Mouse (Mus musculus) hindbrain, embryonic 15.5 days (tissue): ENCODE data around the gene Gins2. TPM values are rescaled to one million over a fixed set of nuclear protein-coding genes. Genes with fewer than 3 reads are reported as not detected.

Experiments used
- ATAC-seq: fragments of 200-750 bp; cut with Nextera tagmentation; 2 replicates; pipeline ENCODE4 v1.8.0; 2017; ENCODE audit warnings: low read depth, moderate number of reproducible peaks, moderate TSS enrichment; ENCODE audit not compliant: low FRiP score
- H3K27ac ChIP-seq: fragments of 300-500 bp; sonication (generic); replicated peaks from 2 replicates; pipeline ENCODE4 v1.5.1; 2015; ENCODE audit warnings: mild to moderate bottlenecking, inconsistent platforms
- H3K27me3 ChIP-seq: fragments of 300-500 bp; sonication (generic); 2 replicates; pipeline ENCODE4 v1.6.1; 2015; ENCODE audit warnings: control low read depth, inconsistent platforms
- H3K36me3 ChIP-seq: fragments of 300-500 bp; sonication (generic); 2 replicates; pipeline ENCODE4 v1.6.1; 2015; ENCODE audit warnings: control low read depth, inconsistent platforms
- H3K4me1 ChIP-seq: fragments of 300-500 bp; sonication (generic); replicated peaks from 2 replicates; pipeline ENCODE4 v1.6.1; 2015; ENCODE audit warnings: control low read depth, inconsistent platforms
- H3K4me2 ChIP-seq: fragments of 300-500 bp; sonication (generic); 2 replicates; pipeline ENCODE4 v1.6.1; 2015; ENCODE audit warnings: moderate library complexity, mild to moderate bottlenecking, inconsistent platforms
- H3K4me3 ChIP-seq: fragments of 300-500 bp; sonication (generic); 2 replicates; pipeline ENCODE4 v1.5.1; 2015; ENCODE audit warnings: mild to moderate bottlenecking, inconsistent platforms
- H3K9ac ChIP-seq: fragments of 300-500 bp; sonication (generic); 2 replicates; pipeline ENCODE4 v1.6.1; 2015; ENCODE audit warnings: inconsistent platforms
- H3K9me3 ChIP-seq: fragments of 300-500 bp; sonication (generic); 2 replicates; pipeline ENCODE4 v1.6.1; 2016; ENCODE audit warnings: control low read depth, inconsistent platforms
- WGBS: fragments of 180-500 bp; shearing (Covaris S2); methylation state at CpG from one replicate; pipeline ENCODE4 v1.1.7; 2015; 5-methylcytosine and 5-hydroxymethylcytosine counted together
- polyA plus RNA-seq: library from polyadenylated mRNA; unstranded; fragments of >200 nt; fragmentation: Nextera tagmentation; extraction: Ambion mirVana; gene quantifications from 2 replicates; pipeline ENCODE4 v1.2.1, GENCODE M21; 2015

Gene Gins2
- polyA plus RNA-seq, 1 experiment from 2014 or later = 19.0 TPM

DNA sequence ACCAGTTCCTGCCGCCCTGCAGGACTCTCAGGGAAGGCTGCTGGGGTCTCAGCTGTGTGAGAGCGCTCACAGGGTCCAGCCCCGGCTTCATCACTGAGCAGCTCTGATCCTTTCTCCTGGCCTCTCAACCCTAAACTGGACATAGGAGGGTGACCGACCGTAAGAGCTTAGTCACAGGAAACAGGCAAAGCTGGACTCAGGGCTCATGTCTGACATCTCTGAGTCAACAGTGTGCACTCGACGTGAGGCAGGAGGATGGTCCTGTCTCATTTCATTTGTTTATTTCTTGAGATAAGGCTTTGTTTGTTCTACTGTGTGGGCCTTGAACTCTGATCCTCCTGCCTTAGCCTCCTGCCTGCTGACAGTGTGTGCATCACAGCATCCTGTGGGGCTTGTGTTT, 31.3 kb upstream of the Gins2 start:
- ATAC-seq = no peak
- no peak overlapping the region for H3K4me2 ChIP-seq
- no peaks in the 10 kb centered on the region for H3K36me3 ChIP-seq
- H3K27me3 ChIP-seq = no peaks in the 10 kb centered on the region
- H3K27ac ChIP-seq = no peak overlapping the region
- H3K4me1 ChIP-seq = peaks cover 18% of the 10 kb centered on the region
- 54% methylated on average over 7 of the region's 7 CpGs for WGBS
- H3K9ac ChIP-seq = no peak overlapping the region
- H3K9me3 ChIP-seq = no peaks in the 10 kb centered on the region
- no peak overlapping the region for H3K4me3 ChIP-seq

DNA sequence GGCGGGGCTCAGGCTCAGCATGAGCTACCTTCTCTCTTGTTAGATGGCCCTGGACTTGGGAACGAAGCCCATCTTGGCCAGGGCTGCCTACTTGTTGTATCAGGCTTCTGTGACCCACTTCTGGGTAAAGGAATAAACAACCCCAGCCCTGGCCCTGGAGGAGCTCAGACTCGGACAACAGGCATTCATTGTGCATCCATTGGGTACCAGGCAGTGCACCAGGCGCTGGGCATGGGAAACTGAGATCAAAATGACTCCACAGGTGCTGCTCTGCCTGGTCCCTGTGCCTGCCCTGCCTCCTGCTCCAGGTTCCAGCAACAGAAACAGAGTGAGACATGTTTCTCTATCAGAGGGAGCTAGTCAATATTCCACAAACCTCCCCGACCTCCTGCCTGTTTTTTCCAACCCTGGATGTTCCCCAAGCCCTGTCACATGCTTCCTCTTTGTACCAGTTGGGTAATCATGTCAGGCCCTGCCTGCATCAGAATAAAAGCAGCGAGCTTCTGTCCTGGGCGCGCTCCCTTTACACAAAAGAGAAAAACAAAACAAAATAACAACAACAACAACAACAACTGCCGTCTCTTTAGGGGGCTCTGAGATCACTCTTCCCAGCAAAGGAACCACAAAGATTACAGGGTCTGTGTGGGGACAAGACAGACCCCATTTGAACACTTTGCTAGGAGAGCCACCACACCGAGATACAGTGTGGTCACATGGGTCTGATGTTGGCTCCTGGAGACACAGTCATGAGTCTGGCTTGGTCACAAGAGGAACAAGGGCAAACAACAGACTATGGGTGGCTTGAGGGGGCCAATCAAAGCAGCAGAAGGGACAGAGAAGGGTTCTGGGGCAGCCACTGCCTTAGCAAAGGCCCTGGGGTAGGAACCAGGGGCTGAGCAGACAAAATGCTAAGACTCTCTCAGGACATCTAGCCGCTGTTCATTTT, 30.4 kb upstream of the Gins2 start:
- no peak overlapping the region for H3K4me3 ChIP-seq
- no peaks in the 10 kb centered on the region for H3K27me3 ChIP-seq
- H3K36me3 ChIP-seq = no peaks in the 10 kb centered on the region
- H3K9ac ChIP-seq = no peak overlapping the region
- no peak overlapping the region for H3K4me2 ChIP-seq
- H3K9me3 ChIP-seq = no peaks in the 10 kb centered on the region
- ATAC-seq = no peak
- H3K4me1 ChIP-seq = peaks cover 18% of the 10 kb centered on the region
- H3K27ac ChIP-seq = no peak overlapping the region
- 76% methylated on average over 11 of the region's 11 CpGs for WGBS

DNA sequence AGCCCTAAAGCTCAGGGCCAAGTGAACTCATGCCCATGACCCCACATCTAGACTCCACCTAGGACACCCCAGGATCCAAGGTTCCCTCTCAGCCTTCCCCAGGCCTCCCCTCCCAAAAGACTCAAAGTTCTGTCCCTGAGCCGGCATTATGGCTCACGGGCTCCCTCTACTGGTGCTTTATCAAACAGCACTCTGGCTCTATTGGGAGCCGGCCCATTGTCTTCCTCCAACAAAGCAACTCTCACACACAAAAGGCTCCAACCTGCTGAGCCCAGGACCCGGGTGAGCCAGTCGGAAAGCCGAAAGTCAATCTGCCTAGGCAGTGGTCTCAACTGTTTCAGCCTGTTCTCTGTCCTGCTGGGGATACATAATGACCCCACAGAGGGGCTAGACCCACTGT, 29.0 kb upstream of the Gins2 start:
- H3K36me3 ChIP-seq = no peaks in the 10 kb centered on the region
- no peak overlapping the region for H3K4me3 ChIP-seq
- H3K9ac ChIP-seq = no peak overlapping the region
- peak overlapping the region; percentile 22; the same call in 1 of the 2 replicates for H3K4me2 ChIP-seq
- ATAC-seq = no peak
- H3K27me3 ChIP-seq = no peaks in the 10 kb centered on the region
- WGBS = 0% methylated on average over 6 of the region's 6 CpGs
- 0 out of 2 replicates have a peak overlapping the region, but pooled peaks have one; percentile 27 for H3K27ac ChIP-seq
- no peaks in the 10 kb centered on the region for H3K9me3 ChIP-seq
- H3K4me1 ChIP-seq = peaks cover 18% of the 10 kb centered on the region

DNA sequence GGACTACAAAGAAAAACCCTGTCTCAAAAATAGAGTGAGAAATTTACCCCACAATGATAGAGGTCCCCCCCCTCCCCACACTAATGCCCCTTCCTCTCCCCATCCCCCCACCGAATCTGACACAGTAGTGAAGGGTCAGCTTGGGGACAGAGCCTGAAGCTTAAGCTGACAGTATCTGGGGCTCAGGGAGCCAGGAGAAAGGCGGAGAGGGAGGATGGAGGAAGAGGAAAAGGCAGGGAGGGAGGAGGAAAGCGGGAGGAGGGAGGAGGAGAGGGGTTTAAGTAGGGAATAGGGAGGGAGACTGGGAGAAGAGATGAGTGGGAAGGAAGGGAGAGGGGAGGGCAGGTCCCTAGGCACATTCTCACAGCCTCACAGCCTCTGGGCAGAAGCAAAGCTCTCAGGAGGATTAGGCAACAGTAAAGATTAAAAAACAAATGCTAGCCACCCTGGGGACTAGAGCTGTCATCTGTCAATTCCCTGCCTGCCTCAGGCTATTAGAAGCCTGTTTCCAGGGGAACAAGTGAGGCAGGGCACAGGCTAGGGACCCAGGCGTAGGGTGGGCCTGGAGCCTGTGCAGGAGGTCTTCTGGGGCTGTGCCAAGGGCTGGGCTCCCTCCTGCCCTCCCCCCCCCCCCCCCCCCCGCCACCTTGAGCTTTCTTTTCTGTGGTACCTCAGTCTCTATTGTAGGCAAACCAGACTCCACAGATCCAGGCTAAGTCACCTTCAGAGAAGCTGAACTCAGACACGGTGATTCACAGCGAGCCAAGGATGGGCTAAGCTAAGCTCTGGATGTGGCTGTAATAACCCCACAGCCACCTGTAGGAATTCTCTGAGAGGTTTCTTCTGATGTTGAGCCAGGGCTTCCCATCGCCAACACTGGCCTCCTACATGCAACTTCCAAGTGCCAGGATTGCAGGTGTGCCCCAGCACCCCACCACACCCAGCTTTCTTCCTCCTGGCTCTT, 27.8 kb upstream of the Gins2 start:
- Histone ChIP-seq H3K27ac (peak overlapping the region; percentile 43; the same call in 1 of the 2 replicates), H3K9ac (no peak overlapping the region), H3K27me3 (no peaks in the 10 kb centered on the region), H3K4me2 (no peak overlapping the region), H3K4me3 (no peak overlapping the region), H3K9me3 (no peaks in the 10 kb centered on the region), H3K4me1 (peaks cover 18% of the 10 kb centered on the region), H3K36me3 (no peaks in the 10 kb centered on the region)
- WGBS = 21% methylated on average over 8 of the region's 8 CpGs
- ATAC-seq = peak; percentile 52; the same call in 1 of the 2 replicates

DNA sequence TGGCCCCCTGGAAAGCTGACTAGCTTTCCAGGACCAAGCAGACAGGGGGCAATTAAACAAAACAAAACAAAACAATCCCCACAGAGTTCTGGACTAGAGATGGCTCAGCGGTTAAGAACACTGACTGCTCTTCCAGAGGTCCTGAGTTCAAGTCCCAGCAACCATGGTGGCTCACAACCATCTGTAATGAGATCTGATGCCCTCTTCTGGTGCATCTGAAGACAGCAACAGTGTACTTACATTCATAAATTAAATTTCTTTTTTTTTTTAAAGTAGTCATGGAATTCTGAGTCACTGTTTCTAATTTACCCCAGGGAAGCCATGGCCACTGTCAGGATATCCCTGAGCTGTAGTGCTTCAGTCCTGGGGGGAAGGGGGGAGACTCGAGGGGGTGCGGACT, 25.4 kb upstream of the Gins2 start:
- WGBS = 91% methylated on average over 3 of the region's 3 CpGs
- Histone ChIP-seq H3K9ac (no peak overlapping the region), H3K4me1 (peaks cover 18% of the 10 kb centered on the region), H3K9me3 (no peaks in the 10 kb centered on the region), H3K27ac (no peak overlapping the region), H3K36me3 (no peaks in the 10 kb centered on the region), H3K4me2 (no peak overlapping the region), H3K4me3 (no peak overlapping the region), H3K27me3 (no peaks in the 10 kb centered on the region)
- ATAC-seq = no peak

- Histone ChIP-seq H3K36me3 (no peaks in the 10 kb centered on the region), H3K4me1 (no peaks in the 10 kb centered on the region), H3K9me3 (no peaks in the 10 kb centered on the region), H3K9ac (no peak overlapping the region), H3K4me2 (no peak overlapping the region), H3K27me3 (no peaks in the 10 kb centered on the region), H3K4me3 (no peak overlapping the region), H3K27ac (no peak overlapping the region)
- 82% methylated on average over 6 of the region's 6 CpGs for WGBS
- ATAC-seq = no peak
Observed at GRCm38 (mm10) chr8:120610824-120611223, 21.7 kb upstream of the Gins2 start.

GRCm38 (mm10) chr8:120607885-120608284, 18.8 kb upstream of the Gins2 start:
- 10% methylated on average over 7 of the region's 7 CpGs for WGBS
- H3K4me1 ChIP-seq = peaks cover 2% of the 10 kb centered on the region; the same call in 1 of the 2 replicates
- no peaks in the 10 kb centered on the region for H3K36me3 ChIP-seq
- H3K9me3 ChIP-seq = no peaks in the 10 kb centered on the region
- no peaks in the 10 kb centered on the region for H3K27me3 ChIP-seq
- no peak overlapping the region for H3K4me3 ChIP-seq
- no peak overlapping the region for H3K9ac ChIP-seq
- no peak overlapping the region for H3K4me2 ChIP-seq
- ATAC-seq = no peak; the same call in 1 of the 2 replicates
- no peak overlapping the region for H3K27ac ChIP-seq

DNA sequence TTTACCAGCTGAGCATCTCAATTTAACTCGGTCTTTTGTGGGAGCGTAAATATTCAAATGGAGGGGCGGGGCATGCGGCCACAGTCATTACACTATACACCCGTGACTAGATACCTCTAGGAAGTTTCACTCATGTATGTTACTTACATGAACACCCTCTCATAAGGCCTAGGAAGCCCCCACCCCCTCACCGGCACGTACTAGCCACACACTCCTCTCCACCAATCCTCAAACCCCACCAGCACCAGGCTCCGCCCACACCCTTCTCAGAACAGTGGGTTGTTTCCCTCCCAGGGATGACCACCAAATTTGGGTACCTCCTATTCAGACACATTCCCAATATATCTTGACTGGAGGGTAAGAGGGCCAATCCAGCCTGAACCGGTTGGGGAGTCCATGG, 18.4 kb upstream of the Gins2 start:
- 79% methylated on average over 9 of the region's 9 CpGs for WGBS
- Histone ChIP-seq H3K4me1 (peaks cover 6% of the 10 kb centered on the region; the same call in 1 of the 2 replicates), H3K36me3 (no peaks in the 10 kb centered on the region), H3K27me3 (no peaks in the 10 kb centered on the region), H3K4me3 (no peak overlapping the region), H3K9me3 (no peaks in the 10 kb centered on the region), H3K9ac (no peak overlapping the region), H3K27ac (no peak overlapping the region), H3K4me2 (no peak overlapping the region)
- no peak; the same call in 1 of the 2 replicates for ATAC-seq

DNA sequence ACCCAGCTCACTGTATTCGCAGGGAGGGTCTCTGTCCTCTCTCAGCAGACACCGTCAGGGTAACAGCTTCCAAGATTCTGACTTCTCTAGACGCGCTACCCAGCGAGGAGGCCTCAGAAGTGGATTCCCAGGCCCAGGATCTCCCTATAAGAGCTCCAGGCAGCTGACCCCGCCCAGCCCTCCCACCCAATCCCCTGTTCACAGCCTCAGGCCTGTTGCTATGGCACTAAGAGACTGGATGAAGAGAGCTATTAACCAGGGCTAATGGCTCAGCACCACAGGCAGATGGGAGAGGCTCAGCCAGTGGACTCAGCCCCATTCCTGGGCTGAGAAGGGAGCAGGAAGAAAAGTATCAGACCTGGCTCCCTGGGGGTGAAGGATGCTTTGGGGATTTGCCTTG, 13.6 kb upstream of the Gins2 start:
- peaks cover 12% of the 10 kb centered on the region for H3K4me1 ChIP-seq
- WGBS = 34% methylated on average over 6 of the region's 6 CpGs
- no peak overlapping the region for H3K4me3 ChIP-seq
- ATAC-seq = no peak
- H3K9ac ChIP-seq = peak overlapping the region; percentile 22; the same call in 1 of the 2 replicates
- H3K4me2 ChIP-seq = no peak overlapping the region
- H3K9me3 ChIP-seq = no peaks in the 10 kb centered on the region
- H3K27me3 ChIP-seq = no peaks in the 10 kb centered on the region
- H3K36me3 ChIP-seq = no peaks in the 10 kb centered on the region
- no peak overlapping the region for H3K27ac ChIP-seq

- Histone ChIP-seq H3K9me3 (no peaks in the 10 kb centered on the region), H3K4me3 (no peak overlapping the region), H3K36me3 (no peaks in the 10 kb centered on the region), H3K27ac (no peak overlapping the region), H3K9ac (no peak overlapping the region), H3K4me1 (peaks cover 12% of the 10 kb centered on the region), H3K27me3 (no peaks in the 10 kb centered on the region), H3K4me2 (no peak overlapping the region)
- ATAC-seq = no peak
- WGBS = 44% methylated on average over 7 of the region's 7 CpGs
Observed at GRCm38 (mm10) chr8:120599504-120599903, 10.4 kb upstream of the Gins2 start.

GRCm38 (mm10) chr8:120598579-120598978, 9.5 kb upstream of the Gins2 start:
- WGBS = 20% methylated on average over 24 of the region's 24 CpGs
- H3K9ac ChIP-seq = no peak overlapping the region
- H3K36me3 ChIP-seq = no peaks in the 10 kb centered on the region
- no peaks in the 10 kb centered on the region for H3K27me3 ChIP-seq
- H3K27ac ChIP-seq = no peak overlapping the region
- H3K9me3 ChIP-seq = no peaks in the 10 kb centered on the region
- H3K4me3 ChIP-seq = no peak overlapping the region
- H3K4me2 ChIP-seq = peak overlapping the region; percentile 22
- peak; percentile 75; the same call in 1 of the 2 replicates for ATAC-seq
- H3K4me1 ChIP-seq = peaks cover 12% of the 10 kb centered on the region

- Histone ChIP-seq H3K4me1 (peaks cover 4% of the 10 kb centered on the region), H3K27ac (no peak overlapping the region)
- WGBS = 10% methylated on average over 5 of the region's 5 CpGs
Observed at GRCm38 (mm10) chr8:120595963-120596362, 6.9 kb upstream of the Gins2 start.

More at GRCm38 (mm10) chr8:120595963-120596362, 6.9 kb upstream of the Gins2 start:
- Histone ChIP-seq H3K4me2 (no peak overlapping the region), H3K4me3 (no peak overlapping the region), H3K36me3 (no peaks in the 10 kb centered on the region), H3K27me3 (no peaks in the 10 kb centered on the region), H3K9ac (no peak overlapping the region), H3K9me3 (no peaks in the 10 kb centered on the region)
- no peak for ATAC-seq
